Mouse (Mus musculus): ENCODE measurements at regions not wholly inside any gene's neighbourhood (a gene's known extent, or its start where the extent isn't known, plus 50 kb on each side); places are given as distances from the start of the nearest gene placed in this dataset.

- no peak for DNase-seq (ENCODE audit: low spot score)
These were observed 54.1 kb upstream of the Cxadr start for GRCm38 (mm10) chr16:78247189-78247588.

DNA sequence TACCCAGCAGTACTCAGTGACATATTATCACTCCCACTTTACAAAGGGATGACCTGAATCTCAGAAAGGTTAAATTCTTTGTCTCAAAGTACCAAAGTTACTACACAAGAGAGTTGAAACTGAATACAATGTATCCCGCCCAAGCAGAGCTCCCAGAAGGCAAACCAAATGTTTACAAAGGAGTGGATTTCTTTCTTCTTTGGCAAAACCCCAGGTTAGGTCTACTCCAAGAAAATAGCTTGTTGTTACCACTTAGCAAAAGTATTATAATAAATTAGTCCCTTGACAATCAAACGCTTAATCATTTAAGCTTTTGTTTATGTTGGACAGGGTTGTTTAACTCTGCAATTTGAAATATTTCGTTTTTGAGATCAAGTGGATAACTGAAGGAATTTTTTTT, 58.6 kb upstream of the Cxadr start:
- no peak for DNase-seq (ENCODE audit: low spot score)

DNA sequence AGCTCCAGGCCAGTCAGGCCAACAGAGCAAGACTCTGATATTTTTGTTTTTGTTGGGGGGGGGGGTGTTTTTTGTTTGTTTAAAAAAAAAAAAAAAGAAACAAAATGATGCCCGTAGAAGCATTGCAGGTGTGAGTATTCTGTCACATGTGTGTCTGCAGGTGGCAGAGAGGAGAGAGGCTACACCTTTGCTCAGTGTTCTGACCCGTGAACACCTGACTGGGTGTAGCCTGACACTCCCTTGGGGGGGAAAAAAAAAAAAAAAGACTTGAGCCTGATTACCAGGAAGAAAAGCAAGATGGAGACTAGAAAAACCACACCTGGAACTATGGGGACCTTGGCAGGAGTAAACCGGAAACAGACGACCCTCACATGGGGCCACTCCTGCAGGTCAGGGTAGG, 61.1 kb upstream of the Cxadr start:
- DNase-seq (ENCODE audit: low spot score): no peak

DNA sequence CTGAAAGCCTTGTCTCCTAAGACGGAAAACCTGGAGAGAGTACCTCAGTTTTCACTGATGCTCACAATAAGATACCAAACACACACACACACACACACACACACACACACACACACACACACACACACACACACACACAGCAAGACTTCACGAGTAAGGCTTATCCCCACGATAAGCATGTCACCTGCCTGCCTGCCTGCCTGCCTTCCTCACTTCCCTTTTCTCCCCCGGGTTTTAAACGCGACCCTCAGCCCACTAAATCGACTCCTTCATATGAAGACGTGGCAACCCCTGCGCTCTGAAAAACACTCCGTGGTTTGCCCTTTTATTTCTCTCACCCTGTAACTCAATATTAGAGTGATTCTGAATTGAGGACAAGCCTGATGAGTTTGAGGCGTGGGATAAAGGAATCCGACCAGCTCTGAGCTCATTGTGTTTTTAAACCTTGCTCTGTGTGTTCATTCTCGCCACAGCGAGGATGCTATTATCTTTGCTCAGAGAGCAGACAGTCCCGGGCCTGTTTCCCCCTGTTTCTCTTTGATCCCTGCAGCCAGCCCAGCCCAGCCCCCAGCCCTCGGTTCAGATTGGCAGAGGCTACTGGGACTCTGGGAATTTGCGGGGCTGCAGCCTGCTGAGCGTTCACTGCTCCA, 63.1 kb upstream of the Cxadr start:
- no peak for DNase-seq (ENCODE audit: low spot score)

DNA sequence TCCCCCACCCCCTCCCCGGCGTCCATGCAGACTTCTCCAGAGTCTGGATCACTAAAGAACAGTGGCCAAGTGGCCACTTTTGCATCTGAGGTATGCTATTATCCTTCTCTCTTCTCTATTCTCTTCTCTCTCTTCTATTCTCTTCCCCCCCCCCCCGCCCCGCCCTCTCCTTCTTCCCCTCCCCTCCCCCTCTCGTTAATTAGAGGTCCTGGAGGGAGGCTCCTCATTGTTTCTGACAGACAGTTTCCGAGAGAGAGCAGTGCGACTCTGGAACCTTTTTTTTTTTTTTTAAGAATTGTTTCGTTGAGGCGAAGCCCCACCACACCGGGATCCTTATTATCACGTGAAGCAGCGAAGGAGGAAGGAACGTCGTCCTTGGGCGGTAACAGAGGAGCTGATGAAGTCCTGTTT, 63.6 kb upstream of the Cxadr start:
- DNase-seq (ENCODE audit: low spot score): no peak

DNA sequence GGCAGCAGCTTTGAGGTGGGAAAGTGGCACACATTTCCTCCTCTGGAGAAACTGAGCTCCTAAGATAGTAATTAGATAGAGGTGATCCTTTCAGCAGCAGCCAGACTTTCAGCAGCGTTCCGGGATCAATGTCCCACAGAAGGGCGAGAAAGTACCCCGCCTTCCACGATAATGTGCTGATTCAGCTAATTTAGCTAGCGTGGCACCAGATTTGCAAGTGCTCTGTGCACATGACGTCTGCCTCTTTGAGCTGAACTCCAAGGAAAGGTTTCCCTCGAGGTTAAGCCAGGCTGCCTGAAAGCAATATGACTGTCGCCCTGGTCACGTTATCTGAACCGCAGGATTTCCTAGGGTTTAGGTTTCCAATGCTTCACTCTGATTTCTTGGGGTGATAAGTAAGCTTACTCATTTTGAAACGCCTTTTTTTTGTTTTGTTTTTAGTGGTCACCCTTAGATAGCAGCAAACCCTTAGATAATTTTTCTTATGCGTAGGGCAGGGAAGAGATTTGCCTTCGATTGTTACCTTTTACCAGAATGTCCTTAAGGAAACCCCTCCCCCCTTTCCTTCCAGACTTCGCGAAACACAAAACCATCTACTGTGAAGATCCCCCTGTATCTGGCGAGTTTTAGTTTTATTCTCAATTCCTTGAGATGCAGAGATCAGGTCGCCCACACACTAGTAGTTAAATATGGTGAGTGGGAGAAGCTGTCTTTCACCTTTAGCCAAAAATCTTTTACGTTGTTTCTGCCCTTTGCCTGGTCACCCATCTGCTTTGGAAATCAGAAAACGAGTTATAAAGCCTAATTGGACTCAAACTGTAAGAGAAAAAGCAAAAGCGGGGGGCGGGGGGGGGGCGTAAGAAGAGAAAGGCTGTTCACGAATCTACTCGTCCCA, 64.3 kb upstream of the Cxadr start:
- no peak for DNase-seq (ENCODE audit: low spot score)

DNA sequence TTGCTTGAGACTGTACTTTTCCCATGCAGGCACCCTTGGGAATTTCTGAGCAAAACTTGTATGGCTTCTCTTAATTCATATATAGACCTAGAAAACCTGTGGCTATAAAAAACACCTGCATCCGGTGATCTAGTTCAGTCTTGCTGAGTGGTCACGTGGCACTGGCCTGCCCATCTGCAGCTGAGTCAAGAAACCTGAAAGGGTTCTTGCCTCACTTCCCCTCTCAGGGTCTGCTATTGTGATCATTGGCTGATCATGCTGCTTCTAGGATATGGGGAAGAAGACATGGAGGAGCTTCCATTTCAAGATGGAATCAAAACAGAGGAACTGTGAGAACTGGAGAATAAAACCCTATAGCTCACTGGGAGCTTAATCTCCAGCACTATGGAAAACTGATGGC, 69.1 kb upstream of the Cxadr start:
- DNase-seq (ENCODE audit: low spot score): no peak

DNA sequence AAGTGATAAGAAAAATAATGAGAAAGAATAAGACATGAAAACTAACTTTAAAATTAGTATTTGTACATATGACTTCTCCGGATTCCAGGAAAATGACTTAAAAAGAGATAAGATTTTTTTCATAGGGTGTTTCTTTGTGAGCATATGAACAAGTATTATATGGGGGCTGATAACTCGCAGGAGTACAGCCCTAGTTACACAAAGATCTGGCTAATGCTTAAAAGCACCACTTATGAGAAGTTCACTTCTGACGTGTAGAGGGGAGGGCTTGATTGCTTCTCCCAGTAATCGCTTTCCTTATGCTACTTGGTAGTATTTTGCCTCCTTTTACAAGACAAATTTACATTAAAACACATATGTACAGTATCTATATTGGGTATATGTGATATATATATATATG, 72.3 kb upstream of the Cxadr start:
- no peak for DNase-seq (ENCODE audit: low spot score)

DNA sequence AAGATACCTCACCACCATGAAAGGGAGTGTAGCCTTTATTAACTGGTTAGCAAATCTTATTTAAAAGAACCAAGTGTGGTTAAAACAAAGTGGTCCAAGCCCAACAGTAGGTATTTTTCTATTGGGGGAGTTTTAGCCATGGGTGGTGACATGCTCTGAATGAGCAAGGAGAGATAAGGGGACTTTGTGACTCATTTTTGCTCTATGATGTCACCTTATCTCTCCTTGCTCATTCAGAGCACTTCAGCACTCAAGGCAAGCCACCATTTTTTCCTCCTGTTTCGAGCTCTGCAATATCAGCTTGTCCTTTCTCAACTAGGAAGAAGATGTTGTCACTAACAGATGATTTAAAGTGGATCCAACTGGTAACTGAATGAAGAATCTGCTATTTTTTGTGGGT, 78.9 kb upstream of the Cxadr start:
- no peak for DNase-seq (ENCODE audit: low spot score)

- no peak for DNase-seq (ENCODE audit: low spot score)
These were observed 79.5 kb upstream of the Cxadr start for GRCm38 (mm10) chr16:78221781-78222180.

- peak; percentile 23 for DNase-seq (ENCODE audit: low spot score)
These were observed 83.7 kb upstream of the Cxadr start for GRCm38 (mm10) chr16:78217633-78218032.

DNA sequence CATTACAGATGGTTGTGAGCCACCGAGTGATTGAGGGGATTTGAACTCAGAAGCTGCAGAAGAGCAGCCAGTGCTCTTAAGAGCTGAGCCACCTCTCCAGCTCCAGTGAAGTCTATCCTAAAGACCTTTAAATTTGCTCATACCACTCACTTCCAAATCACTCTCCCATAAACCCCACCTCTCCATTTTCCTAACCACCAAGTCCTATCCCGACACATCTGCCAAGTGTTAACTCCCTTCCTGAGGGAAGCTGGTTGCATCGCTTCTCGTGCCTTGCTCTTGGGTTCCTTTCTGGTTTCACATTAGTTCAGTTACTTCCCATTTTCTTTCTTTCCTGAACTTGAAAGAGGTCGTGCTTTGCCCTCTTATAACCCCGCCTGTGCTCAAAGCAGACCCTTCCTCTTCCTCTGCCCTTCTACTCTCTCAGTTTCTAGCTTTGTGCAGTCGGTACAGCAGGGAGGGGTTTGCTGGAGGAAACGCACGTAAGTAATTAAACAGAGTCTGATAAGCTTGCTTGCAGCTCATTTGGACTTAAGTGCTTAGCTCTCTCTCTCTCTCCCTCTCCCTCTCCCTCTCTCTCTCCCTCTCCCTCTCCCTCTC, 84.4 kb upstream of the Cxadr start:
- DNase-seq (ENCODE audit: low spot score): no peak

- no peak for DNase-seq (ENCODE audit: low spot score)
These were observed 89.6 kb upstream of the Cxadr start for GRCm38 (mm10) chr16:78211687-78212086.

- no peak for DNase-seq (ENCODE audit: low spot score)
These were observed 93.0 kb upstream of the Cxadr start for GRCm38 (mm10) chr16:78208321-78208720.

DNA sequence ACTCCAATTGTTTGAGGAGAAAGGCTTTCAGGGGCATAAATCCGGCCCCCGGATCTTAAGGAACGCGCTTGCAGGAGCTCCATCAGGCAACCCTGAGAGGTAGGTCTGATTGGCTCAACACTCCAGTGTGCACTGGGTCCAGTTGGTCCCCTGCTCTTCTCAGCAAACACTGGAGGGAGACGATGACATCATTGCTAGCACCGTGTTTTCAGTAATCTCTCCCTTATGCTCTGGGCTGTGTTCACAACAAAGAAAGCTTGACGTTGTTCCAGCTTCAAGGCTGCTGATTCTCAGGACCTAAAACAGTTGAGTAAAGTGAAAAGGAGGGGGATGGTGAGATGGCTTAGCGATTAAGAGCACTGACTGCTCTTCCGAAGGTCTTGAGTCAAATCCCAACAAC, 97.0 kb upstream of the Cxadr start:
- DNase-seq (ENCODE audit: low spot score): no peak

DNA sequence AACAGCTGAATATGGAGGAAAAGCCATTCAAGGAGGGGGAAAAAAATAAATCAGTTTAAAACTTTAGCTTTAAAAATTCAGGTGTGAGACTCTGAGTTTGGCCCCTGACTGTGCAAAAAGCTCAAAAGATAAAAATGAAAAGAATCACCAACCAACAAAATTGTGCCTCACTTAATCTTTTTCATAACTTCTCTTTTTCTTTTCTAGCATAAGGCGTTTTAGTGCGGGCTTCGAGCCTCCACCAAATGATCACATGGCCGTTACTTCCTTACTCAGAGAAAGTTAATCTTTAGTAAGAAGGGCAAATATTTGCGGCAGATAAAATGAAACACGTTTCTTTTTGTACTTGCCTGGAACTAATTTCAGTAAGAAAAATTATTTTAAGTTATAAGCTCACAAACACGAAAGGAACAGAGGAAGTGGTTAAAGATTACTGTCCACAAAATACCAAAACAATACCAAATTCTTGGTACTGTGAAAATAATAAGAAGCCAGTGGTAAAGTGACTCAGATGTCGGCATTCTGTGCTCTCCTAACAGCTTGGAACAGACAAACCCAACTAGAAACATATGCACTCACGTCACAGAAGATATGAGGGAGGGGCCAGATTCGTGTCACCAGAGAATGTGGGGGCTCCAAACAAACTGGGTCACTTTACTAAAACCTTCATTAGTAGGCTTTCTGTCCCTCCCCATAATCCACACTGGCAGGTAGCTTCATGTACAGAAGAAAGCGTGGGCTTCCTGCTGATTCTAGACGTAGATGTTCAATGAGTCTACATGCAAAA, 101.1 kb upstream of the Cxadr start:
- no peak for DNase-seq (ENCODE audit: low spot score)

DNA sequence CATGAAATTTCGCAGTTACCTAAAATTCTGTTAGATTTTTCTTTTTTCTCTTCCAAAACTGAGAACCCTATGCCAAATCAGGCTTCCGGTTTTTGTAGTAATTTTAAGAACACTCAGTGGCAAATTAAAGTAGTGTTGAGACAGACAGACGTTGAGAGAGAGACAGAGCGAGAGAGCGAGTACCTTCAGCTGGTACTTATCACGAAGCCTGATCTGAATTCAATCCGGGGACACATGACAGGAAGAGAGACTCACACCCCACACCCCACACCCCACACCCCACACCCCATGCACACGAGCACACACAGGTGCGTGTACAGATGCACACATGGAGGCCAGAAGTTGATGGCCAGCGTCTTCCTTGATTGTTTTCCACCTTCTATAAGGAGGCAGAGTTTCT, 102.0 kb upstream of the Cxadr start:
- no peak for DNase-seq (ENCODE audit: low spot score)

DNA sequence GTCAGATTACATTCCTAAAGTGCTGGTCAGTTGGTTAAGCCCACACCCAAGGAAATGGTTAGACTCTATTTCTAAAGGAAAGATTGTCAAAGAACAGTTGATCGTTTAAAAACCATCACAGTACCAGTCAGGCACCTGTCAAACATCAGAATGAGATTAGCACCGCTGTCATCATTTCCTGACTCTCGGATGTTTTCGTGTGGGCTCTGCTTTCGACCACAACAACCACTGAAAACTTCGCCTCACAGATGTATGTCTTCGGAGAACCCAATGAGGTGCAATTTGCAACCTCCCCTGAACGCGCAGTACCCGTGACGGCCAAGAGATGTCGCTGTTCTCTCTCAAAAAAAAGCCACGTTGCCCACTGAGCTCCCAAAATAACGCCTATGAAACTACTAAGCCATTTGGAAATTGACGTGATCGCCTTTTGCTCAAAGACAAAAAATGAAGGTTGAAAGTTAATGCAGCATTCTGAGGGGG, 102.6 kb upstream of the Cxadr start:
- DNase-seq (ENCODE audit: low spot score): peak; percentile 68

- peak; percentile 80 for DNase-seq (ENCODE audit: low spot score)
These were observed 103.9 kb upstream of the Cxadr start for GRCm38 (mm10) chr16:78197252-78197896.

DNA sequence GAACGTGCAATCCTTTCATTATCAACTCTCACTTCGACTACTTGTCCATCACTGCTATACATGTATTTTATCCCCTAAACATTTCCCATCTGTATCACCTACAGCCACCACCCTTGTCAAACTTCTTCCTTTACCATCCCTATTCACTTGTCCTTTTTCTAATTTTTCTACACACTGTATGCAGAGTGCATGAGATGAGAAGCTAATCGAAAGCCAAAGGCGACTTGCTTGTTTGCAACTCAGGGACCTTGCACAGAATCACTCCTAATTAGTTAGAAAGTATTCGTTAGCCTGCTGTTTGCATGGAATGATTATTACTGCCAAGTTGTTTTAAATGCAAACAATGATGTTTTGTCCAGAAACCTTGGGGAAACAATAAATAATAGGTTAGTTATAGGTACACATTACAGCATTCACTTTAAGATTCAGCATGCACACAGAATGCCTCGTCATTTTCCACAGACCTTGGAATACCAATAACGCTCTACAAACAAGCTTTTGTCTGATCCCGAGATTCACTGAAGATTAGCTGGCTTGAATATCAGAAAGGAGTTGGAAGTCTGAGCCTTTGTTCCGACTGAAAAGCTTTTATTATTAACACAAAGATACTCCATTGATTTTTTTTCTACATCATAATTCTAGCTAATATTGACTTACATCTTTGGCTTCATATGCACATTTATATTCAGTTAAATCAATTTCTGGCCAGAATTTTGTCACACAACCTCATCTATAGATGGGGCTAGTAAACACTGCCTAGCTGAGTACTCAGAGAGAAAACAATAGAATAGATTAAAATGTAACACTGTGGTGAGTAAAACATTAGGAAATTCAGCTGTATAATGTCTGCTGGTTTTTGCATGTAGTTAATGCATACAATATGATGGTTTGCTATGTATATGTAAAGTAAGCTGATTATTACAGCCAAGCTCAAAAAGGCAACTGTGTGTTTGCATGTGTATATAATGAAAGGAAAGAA, 130.4 kb upstream of the Cxadr start:
- DNase-seq (ENCODE audit: low spot score): no peak
